Comparison of ENCODE assay signal across 8 mouse cellular contexts in the genomic region with DNA sequence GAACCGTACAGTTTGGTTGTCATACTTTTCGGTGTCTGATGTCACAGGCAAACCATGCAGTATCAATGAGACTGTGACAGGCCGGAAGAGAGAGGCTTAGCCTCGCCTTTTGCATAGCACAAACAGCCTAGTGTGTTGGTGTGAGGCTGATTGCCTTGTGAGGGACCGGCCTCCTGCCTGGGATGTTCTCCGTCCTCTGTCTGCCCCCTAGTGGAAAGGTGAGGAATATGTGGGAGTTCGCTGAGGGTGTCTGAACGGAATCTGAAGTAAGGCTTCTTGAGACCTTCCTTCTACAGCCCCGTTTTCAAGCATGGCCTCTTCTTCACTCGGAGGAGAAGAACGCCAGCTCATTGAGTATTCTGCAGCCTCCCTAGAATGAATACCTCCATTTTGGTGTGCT.
DNase-seq lines count a peak whose midpoint lies in the region; ATAC-seq lines count a peak whose summit lies in the region.

No protein-coding gene starts in this region.

- H3K27ac ChIP-seq in hindbrain, embryonic 15.5 days (replicated peaks), result no peak overlapping the region

- H3K36me3 ChIP-seq in hindbrain, embryonic 15.5 days, result no peaks in the 10 kb centered on the region

- WGBS in hindbrain, embryonic 15.5 days, result 3% methylated on average over 11 of the region's 11 CpGs

- 0 out of 2 replicates have a peak overlapping the region, but pooled peaks have one; percentile 8 for H3K4me3 ChIP-seq in hindbrain, embryonic 15.5 days

- no peak overlapping the region for H3K9ac ChIP-seq in hindbrain, embryonic 15.5 days

- peak; percentile 87 for DNase-seq in R1 (ENCODE audit: low read depth, low spot score)
- peak; percentile 82 to 87 for DNase-seq in cerebellum, postnatal 25 days
- peak; percentile 80 to 86 for DNase-seq in frontal cortex, postnatal 36 days (ENCODE audit: low spot score in 2 of 2)
- DNase-seq in layer of hippocampus, postnatal 36 days, result peak; percentile 77 to 84
- DNase-seq in lung, postnatal 25 days (ENCODE audit: low spot score), result peak; percentile 86
- DNase-seq in retina, embryonic 14.5 days (ENCODE audit: low spot score), result peak; percentile 89
- DNase-seq in thymus, postnatal 36 days, result peak; percentile 69 to 72

- H3K27me3 ChIP-seq in hindbrain, embryonic 15.5 days, result no peaks in the 10 kb centered on the region

- H3K4me1 ChIP-seq in hindbrain, embryonic 15.5 days (replicated peaks), result peaks cover 43% of the 10 kb centered on the region

- no peaks in the 10 kb centered on the region for H3K9me3 ChIP-seq in hindbrain, embryonic 15.5 days

- peak overlapping the region; percentile 38 for H3K4me2 ChIP-seq in hindbrain, embryonic 15.5 days

- ATAC-seq in hindbrain, embryonic 15.5 days (ENCODE audit: low FRiP score, low read depth), result peak; percentile 91
